Mouse (Mus musculus): Measurements from ENCODE around the gene Lrrtm3.

Gene Lrrtm3

GRCm38 (mm10) chr10:64049151-64049550, 40.9 kb downstream of the Lrrtm3 start:
- in situ Hi-C loops (cut with MboI, MseI): no loop called here

GRCm38 (mm10) chr10:64041892-64042291, 48.2 kb downstream of the Lrrtm3 start:
- in situ Hi-C loops (cut with MboI, MseI): no loop called here

GRCm38 (mm10) chr10:64041218-64041617, 48.9 kb downstream of the Lrrtm3 start:
- in situ Hi-C loops (cut with MboI, MseI): no loop called here

GRCm38 (mm10) chr10:64039760-64040535, 50.1 kb downstream of the Lrrtm3 start:
- in situ Hi-C loops (cut with MboI, MseI): no loop called here

GRCm38 (mm10) chr10:64030901-64031300, 59.2 kb downstream of the Lrrtm3 start:
- in situ Hi-C loops (cut with MboI, MseI): no loop called here

- in situ Hi-C loops (cut with MboI, MseI): no loop called here
Measured at GRCm38 (mm10) chr10:64023340-64023739, 66.7 kb downstream of the Lrrtm3 start.

GRCm38 (mm10) chr10:64020347-64020746, 69.7 kb downstream of the Lrrtm3 start:
- in situ Hi-C loops (cut with MboI, MseI): no loop called here

GRCm38 (mm10) chr10:64001996-64002395, 88.1 kb downstream of the Lrrtm3 start:
- in situ Hi-C loops (cut with MboI, MseI): no loop called here

- in situ Hi-C loops (cut with MboI, MseI): no loop called here
Measured at GRCm38 (mm10) chr10:64001531-64001930, 88.5 kb downstream of the Lrrtm3 start.

- in situ Hi-C loops (cut with MboI, MseI): no loop called here
Measured at GRCm38 (mm10) chr10:63994251-63994650, 95.8 kb downstream of the Lrrtm3 start.

GRCm38 (mm10) chr10:63985576-63985975, 104.5 kb downstream of the Lrrtm3 start:
- in situ Hi-C loops (cut with MboI, MseI): no loop called here

- in situ Hi-C loops (cut with MboI, MseI): no loop called here
Measured at GRCm38 (mm10) chr10:63979410-63979809, 110.7 kb downstream of the Lrrtm3 start.

- in situ Hi-C loops (cut with MboI, MseI): no loop called here
Measured at GRCm38 (mm10) chr10:63978969-63979368, 111.1 kb downstream of the Lrrtm3 start.

GRCm38 (mm10) chr10:63978535-63978934, 111.5 kb downstream of the Lrrtm3 start:
- in situ Hi-C loops (cut with MboI, MseI): no loop called here

GRCm38 (mm10) chr10:63978101-63978500, 112.0 kb downstream of the Lrrtm3 start:
- in situ Hi-C loops (cut with MboI, MseI): no loop called here

- in situ Hi-C loops (cut with MboI, MseI): no loop called here
Measured at GRCm38 (mm10) chr10:63972300-63972699, 117.8 kb downstream of the Lrrtm3 start.

- in situ Hi-C loops (cut with MboI, MseI): no loop called here
Measured at GRCm38 (mm10) chr10:63954308-63954930, 135.7 kb downstream of the Lrrtm3 start.

- in situ Hi-C loops (cut with MboI, MseI): no loop called here
Measured at GRCm38 (mm10) chr10:63951481-63951880, 138.6 kb downstream of the Lrrtm3 start.

- in situ Hi-C loops (cut with MboI, MseI): no loop called here
Measured at GRCm38 (mm10) chr10:63950867-63951266, 139.2 kb downstream of the Lrrtm3 start.

- in situ Hi-C loops (cut with MboI, MseI): no loop called here
Measured at GRCm38 (mm10) chr10:63947266-63947665, 142.8 kb downstream of the Lrrtm3 start.

- in situ Hi-C loops (cut with MboI, MseI): no loop called here
Measured at GRCm38 (mm10) chr10:63945534-63945933, 144.5 kb downstream of the Lrrtm3 start.

- in situ Hi-C loops (cut with MboI, MseI): no loop called here
Measured at GRCm38 (mm10) chr10:63933946-63934345, 156.1 kb downstream of the Lrrtm3 start.

- in situ Hi-C loops (cut with MboI, MseI): no loop called here
Measured at GRCm38 (mm10) chr10:63927334-63927733, 162.7 kb downstream of the Lrrtm3 start, which contains the start of gene Gm10118. Gene Gm10118, minus strand, starts transcription at chr10:63927434.

All from T-helper 17 cell (primary cell).